Mouse (Mus musculus): ENCODE measurements around the gene Kbtbd4.
"Not testable (repeated sequence)": the region's sequence is repeated elsewhere in the genome, so short reads cannot be mapped to it uniquely, and the experiment has no call there.

Gene Kbtbd4

DNA sequence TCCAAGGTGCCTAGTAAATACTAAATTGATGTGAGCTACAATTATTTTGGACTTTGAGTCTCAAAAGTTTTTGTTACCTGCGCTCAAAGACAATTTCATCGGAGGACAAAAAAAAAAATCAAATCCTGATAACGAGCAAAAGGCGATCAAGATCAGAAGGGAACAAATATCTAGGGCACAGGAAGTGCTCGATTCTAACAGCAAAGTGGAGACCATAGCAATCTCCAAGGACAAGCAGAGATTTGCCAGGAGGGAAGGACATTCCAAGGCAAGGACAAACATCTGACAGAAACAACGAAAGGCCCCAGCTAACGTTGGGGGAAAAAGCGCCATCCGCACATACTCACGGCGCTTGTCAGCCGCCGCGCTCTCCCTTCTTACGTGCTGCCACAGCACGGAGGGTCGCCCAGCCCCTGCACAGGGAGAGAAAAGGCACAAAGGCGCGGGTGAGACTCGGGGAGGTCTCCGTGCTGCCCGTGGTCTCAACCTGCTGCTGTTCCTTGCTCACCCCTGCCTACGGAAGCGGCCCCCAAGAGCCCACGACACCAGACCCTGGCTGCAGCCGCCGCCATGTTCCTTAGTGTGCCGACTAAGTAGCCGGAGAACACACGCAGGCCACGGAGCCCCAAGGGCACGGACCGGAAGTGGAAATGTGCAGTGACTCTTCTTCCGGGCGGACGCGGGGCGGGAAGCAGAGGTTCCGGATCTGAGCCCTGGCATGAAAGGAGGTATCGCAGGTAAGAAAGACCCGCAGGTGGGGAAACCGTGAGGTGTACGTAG is at the start of gene Kbtbd4, which contains the start of gene Ndufs3:
Gene Kbtbd4, plus strand, starts transcription at position 665 of the 780 bp plus-strand sequence.
Gene Ndufs3, minus strand, starts transcription at position 752 of the 780 bp plus-strand sequence.
- DNase-seq (ENCODE audit: low read depth, low spot score): peak; percentile 96

GRCm38 (mm10) chr2:90861486-90861885 is 43.1 kb upstream of the Kbtbd4 start:
- no peak for DNase-seq (ENCODE audit: low read depth, low spot score)

- peak; percentile 57 for DNase-seq (ENCODE audit: low read depth, low spot score)
Observed at GRCm38 (mm10) chr2:90864184-90864583, 40.4 kb upstream of the Kbtbd4 start.

- peak; percentile 94 for DNase-seq (ENCODE audit: low read depth, low spot score)
Observed at GRCm38 (mm10) chr2:90866524-90866923, 38.0 kb upstream of the Kbtbd4 start.

GRCm38 (mm10) chr2:90870136-90870601 is 34.4 kb upstream of the Kbtbd4 start:
- DNase-seq (ENCODE audit: low read depth, low spot score): peak; percentile 95

DNA sequence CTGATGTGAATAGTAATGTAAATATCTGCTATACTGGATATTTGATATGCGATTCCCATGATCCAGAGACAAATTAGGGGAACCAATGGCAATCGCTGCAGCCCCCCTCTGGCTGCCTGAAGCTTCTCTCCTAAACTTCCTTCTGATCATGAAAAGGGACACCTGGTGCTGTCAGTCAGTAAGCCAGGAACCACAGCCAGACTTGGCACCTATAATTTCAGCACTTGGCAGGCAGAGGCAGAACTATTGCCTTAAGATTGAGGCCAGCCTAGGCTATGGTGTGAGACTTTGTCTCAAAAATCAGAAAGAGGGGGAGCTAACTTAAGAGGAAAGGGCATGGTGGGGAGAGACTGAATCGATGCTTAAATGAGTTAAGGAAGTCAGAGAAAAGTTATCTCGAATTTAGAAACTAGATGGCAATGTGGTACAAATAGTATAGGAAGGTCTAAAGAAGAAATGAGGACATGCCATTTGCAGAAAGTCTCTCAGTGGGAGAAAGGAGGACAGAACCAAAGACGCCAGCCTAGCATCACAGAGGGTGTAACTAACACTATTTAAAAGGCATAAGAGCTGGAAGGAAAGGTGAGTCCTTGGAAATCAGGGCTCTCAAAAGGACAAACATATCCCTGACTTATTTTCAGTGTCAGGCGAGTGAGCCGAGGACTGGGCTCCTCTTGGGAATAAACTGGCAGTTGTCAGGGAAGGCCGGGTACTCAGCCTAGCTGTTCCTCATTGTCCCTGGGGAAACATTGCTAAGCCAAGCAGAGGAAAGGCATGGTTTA is 33.2 kb upstream of the Kbtbd4 start:
- peak; percentile 89 for DNase-seq (ENCODE audit: low read depth, low spot score)

GRCm38 (mm10) chr2:90874025-90874424 is 30.5 kb upstream of the Kbtbd4 start:
- peak; percentile 92 for DNase-seq (ENCODE audit: low read depth, low spot score)

DNA sequence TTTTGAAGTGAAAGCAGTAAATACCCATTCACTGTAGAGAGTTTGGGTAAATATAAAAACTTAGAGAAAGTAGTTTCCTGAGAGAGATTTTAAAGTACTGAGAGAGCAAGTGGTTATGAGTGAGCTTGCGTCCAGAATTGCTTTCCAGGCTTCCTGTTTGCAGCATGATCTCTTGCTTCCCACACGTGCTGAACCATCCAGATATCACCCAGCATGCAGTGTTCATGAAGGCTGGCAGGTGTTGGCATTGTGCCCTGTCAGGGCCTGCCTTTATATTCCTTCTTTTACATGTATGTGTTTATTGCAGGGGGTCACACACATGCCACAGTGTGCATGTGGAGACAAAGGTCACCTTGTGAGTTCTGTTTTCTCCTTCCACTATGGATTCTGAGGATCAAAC is 29.3 kb upstream of the Kbtbd4 start:
- DNase-seq (ENCODE audit: low read depth, low spot score): no peak

- DNase-seq (ENCODE audit: low read depth, low spot score): peak; percentile 70
Observed at GRCm38 (mm10) chr2:90877584-90878259, 26.8 kb upstream of the Kbtbd4 start.

DNA sequence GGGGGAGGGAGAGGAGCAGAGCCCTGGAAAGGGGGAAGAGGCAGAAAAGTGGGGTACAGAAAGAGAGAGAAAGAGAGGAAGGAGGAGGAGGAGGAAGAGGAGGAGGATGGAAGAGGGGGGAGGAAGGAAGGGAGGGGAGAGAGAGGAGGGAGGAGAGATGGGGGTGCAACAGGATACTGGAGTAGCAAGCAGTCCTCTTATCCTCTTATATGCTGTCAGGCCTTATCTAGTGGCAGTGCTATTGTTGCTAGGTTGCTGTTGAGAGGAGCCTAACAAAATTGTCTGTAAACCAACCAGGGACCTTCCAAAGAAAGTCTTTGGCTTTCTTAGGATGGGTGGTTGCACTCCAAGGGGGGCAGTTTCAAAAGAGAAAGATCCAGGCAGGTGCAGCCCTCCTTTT is 25.1 kb upstream of the Kbtbd4 start:
- no peak for DNase-seq (ENCODE audit: low read depth, low spot score)

DNA sequence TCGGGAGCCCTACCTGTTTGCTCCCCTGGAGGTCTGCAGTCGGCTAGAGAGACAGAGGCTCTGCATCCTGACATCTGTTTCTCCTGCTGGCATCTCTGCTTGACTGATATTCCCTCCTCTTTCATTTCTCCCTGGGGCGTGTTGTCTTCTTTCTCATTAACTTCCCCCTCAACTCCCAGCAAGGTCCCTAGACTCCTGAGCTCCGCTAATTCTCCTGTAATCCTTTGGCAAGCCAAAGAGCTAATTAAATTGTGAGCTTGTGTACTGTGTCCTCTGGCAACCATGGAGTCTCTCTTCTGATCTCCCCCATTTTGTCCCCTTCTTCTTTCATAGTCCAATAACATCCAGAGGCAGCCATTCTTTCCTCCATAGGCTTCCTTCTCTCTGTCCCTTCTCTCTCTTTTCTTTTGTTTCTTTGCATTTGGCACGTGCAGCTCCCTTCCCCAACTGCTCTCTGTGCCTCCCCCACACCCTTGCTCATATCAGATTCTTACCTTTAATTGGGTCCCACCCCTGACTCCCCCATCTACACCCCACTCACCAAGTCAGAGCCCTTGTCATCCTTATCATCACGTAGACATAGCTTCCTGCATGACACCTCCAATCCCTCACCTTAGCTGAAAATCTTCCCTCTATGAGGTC is 24.3 kb upstream of the Kbtbd4 start:
- DNase-seq (ENCODE audit: low read depth, low spot score): no peak

GRCm38 (mm10) chr2:90881824-90882223 is 22.7 kb upstream of the Kbtbd4 start:
- DNase-seq (ENCODE audit: low read depth, low spot score): peak; percentile 73

DNA sequence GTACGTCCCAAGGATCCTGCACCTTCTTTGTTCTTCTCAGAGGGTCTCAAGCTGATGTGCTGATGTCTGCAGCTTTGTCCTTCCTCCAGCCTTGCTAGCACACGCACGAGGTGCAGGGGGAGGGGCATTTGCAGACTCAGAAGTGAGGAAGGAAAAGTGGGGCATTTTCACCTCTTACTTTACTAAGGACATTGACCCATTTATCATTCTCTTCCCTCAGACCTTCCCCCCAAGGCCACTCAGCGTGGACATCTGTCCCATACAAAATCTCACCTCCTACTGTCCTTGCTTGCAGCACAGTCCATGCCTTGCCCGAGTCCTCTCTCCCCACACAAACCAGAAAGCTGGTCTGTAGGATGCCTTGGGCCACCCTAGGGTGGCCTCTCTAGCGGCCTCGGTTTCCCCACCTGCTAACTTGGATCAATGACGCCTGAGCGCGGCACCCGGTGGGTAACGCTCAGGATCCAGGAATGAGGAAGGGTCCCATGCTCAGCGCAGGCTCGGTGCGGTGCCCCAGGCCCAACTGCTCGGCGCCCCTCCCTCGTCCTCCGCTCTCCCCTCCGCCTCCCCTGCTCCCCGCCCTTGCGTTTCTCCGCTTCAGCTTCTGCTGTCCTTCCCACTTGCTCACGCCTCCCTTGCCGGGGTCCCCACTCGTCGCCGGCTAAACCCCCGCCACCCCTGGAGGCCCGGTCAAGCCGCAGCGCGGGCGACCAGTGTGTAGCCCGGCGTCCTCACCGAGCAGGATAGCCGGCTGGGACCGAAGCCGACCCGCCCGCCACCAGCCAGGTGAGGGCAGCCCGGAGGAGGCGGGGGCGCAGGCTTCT is 19.1 kb upstream of the Kbtbd4 start, which contains the start of gene C1qtnf4:
Gene C1qtnf4, plus strand, starts transcription at position 643 of the 824 bp plus-strand sequence.
- DNase-seq (ENCODE audit: low read depth, low spot score): peak; percentile 74

DNA sequence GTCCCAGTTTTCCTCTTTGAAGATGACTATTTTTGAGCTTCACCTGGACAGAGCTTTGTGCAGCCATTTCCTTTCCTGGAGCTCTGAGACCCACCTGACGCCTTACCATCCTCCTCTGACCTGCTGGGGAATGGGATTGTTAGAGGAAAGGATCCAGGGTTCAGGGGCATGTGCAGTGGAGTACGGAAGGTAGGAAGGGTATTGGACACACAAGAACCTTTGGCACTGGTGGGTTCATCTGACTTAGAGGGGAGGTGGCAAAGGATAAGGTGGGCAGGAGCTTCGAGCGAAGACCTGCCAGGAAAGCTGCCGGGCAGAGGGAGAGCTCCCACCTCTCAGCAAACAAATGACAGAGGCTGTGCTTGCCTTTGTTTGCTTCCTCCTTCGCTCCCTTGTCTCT is 18.1 kb upstream of the Kbtbd4 start:
- DNase-seq (ENCODE audit: low read depth, low spot score): peak; percentile 62

DNA sequence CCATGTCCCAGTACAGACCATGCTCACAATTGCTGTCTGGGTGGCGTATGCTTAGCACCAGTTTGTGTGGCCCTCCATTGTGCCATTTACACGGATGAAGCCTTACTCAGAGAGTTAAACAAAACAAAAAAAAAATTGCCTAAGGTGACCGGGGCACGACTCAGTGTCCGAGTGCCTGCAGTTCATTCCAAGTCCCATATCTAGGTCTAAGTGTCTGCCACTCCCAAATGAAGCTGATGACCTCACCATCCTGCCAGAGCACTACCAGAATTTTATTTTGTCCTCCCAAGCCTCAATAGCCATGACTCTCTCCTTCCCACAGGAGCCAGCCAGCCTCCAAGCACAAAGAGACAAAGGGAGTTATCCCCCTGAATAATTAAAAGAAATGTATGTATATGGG is 16.9 kb upstream of the Kbtbd4 start:
- no peak for DNase-seq (ENCODE audit: low read depth, low spot score)

GRCm38 (mm10) chr2:90889550-90890548 is 14.7 kb upstream of the Kbtbd4 start:
- DNase-seq (ENCODE audit: low read depth, low spot score): peak; percentile 91

GRCm38 (mm10) chr2:90893673-90894298 is 10.8 kb upstream of the Kbtbd4 start:
- no peak for DNase-seq (ENCODE audit: low read depth, low spot score)

DNA sequence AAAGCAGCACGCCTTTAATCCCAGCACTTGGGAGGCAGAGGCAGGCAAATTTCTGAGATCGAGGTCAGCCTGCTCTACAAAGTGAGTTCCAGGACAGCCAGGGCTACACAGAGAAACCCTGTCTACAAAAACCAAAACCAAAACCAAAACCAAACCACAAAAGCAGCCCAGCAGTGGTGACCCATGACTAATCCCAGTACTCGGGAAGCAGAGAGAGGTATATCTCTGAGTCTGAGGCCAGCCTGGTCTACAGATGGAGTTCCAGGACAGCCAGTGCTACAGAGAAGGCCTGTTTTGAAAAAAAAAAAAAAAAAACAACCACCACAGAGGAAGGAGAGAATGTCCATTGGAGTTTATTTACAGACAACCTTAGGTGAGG is 10.3 kb upstream of the Kbtbd4 start:
- DNase-seq (ENCODE audit: low read depth, low spot score): not testable (repeated sequence)

GRCm38 (mm10) chr2:90903398-90903797 is 1.1 kb upstream of the Kbtbd4 start:
- DNase-seq (ENCODE audit: low read depth, low spot score): no peak
